Comparison of ENCODE assay signal across 13 mouse cellular contexts in genomic region chr10:40497301-40498041, GRCm38 (mm10).
DNase-seq lines count a peak whose midpoint lies in the region; ATAC-seq and TF ChIP-seq lines count a peak whose summit lies in the region.
"Had no signal": no experiment of that assay in that cellular context is flagged by ENCODE, and none has a peak within 500 bp of the region (broad histone marks: within the 10 kb centered on the region; RNA-seq: fewer than 3 reads in every experiment).

No protein-coding gene starts in this region.

- TF ChIP-seq EP300 in lung, postnatal 0 days (IDR thresholded peaks at IDR 0.05), result peak; percentile 13; the same call in 1 of the 2 replicates

- H3K36me3 ChIP-seq in lung, postnatal 0 days (ENCODE audit: insufficient read depth, low read length), result no peaks in the 10 kb centered on the region
- H3K36me3 ChIP-seq in limb, embryonic 12.5 days, result no peaks in the 10 kb centered on the region
- H3K36me3 ChIP-seq: heart, embryonic 12.5 days had no signal

- H3K27ac ChIP-seq in cerebellum, adult 2 months (ENCODE audit: insufficient read depth, low read length), result peak overlapping the region; percentile 59; the same call in 1 of the 2 replicates
- H3K27ac ChIP-seq in lung, postnatal 0 days (ENCODE audit: low read length), result 0 out of 2 replicates have a peak overlapping the region, but pooled peaks have one; percentile 20
- H3K27ac ChIP-seq in limb, embryonic 12.5 days, result peak overlapping the region; percentile 62; the same call in 1 of the 2 replicates

- H3K9me3 ChIP-seq in lung, postnatal 0 days (ENCODE audit: low read length), result no peaks in the 10 kb centered on the region
- no peaks in the 10 kb centered on the region for H3K9me3 ChIP-seq in limb, embryonic 12.5 days
- H3K9me3 ChIP-seq: heart, embryonic 12.5 days had no signal

- H3K27me3 ChIP-seq in cerebellum, adult 2 months (ENCODE audit: control insufficient read depth, insufficient read depth, low read length), result no peaks in the 10 kb centered on the region
- H3K27me3 ChIP-seq in lung, postnatal 0 days (replicated peaks; ENCODE audit: insufficient read depth, low read length), result no peaks in the 10 kb centered on the region
- H3K27me3 ChIP-seq in limb, embryonic 12.5 days, result no peaks in the 10 kb centered on the region
- H3K27me3 ChIP-seq: heart, embryonic 12.5 days had no signal

- 35% methylated on average over 9 of the region's 9 CpGs for WGBS in cerebellum, adult 2 months
- 26% methylated on average over 9 of the region's 9 CpGs for WGBS in lung, postnatal 0 days
- 53% methylated on average over 9 of the region's 9 CpGs for WGBS in limb, embryonic 12.5 days

- TF ChIP-seq POLR2A in cerebellum, adult 2 months (IDR thresholded peaks at IDR 0.05; ENCODE audit: borderline replicate concordance, insufficient read depth, low read length), result no peak

- no peak overlapping the region for H3K4me3 ChIP-seq in cerebellum, adult 2 months (replicated peaks; ENCODE audit: insufficient read depth, low read depth, low read length)
- no peak overlapping the region for H3K4me3 ChIP-seq in lung, postnatal 0 days (ENCODE audit: low read depth, low read length)
- no peak overlapping the region for H3K4me3 ChIP-seq in limb, embryonic 12.5 days (replicated peaks)
- H3K4me3 ChIP-seq: heart, embryonic 12.5 days had no signal

- H3K9ac ChIP-seq in lung, postnatal 0 days (replicated peaks; ENCODE audit: low read depth), result no peak overlapping the region
- H3K9ac ChIP-seq in limb, embryonic 12.5 days (replicated peaks), result no peak overlapping the region
- H3K9ac ChIP-seq: heart, embryonic 12.5 days had no signal

- no peak overlapping the region for H3K4me2 ChIP-seq in lung, postnatal 0 days (replicated peaks; ENCODE audit: low read depth, low read length)
- no peak overlapping the region for H3K4me2 ChIP-seq in limb, embryonic 12.5 days
- H3K4me2 ChIP-seq: heart, embryonic 12.5 days had no signal

- no peaks in the 10 kb centered on the region for H3K4me1 ChIP-seq in cerebellum, adult 2 months (ENCODE audit: control insufficient read depth, insufficient read depth, low read length)
- H3K4me1 ChIP-seq in lung, postnatal 0 days (ENCODE audit: insufficient read depth, low read depth, low read length), result 0 out of 2 replicates have a peak, but pooled peaks cover 5% of the 10 kb centered on the region
- peaks cover 20% of the 10 kb centered on the region for H3K4me1 ChIP-seq in limb, embryonic 12.5 days (replicated peaks)

- no peak for DNase-seq in cerebellum, adult 2 months
- DNase-seq in cerebellum, postnatal 36 days, result no peak
- DNase-seq in lung, postnatal 0 days (ENCODE audit: low spot score), result peak; percentile 34
- no peak for DNase-seq in lung, postnatal 4 days
- peak; percentile 47 to 58 for DNase-seq in thymus, postnatal 36 days
- no peak for DNase-seq in cerebellum, adult 18-20 months
- no peak for DNase-seq in frontal cortex, postnatal 25 days (ENCODE audit: low spot score in 2 of 2)
- DNase-seq: adrenal gland, adult 2 months; cerebellum, adult 8-10 months; kidney, postnatal 25 days; lung, postnatal 14 days had no signal

- ATAC-seq in lung, postnatal 0 days, result peak; percentile 32
- ATAC-seq in limb, embryonic 12.5 days (ENCODE audit: insufficient number of reproducible peaks, insufficient read depth, low FRiP score, low TSS enrichment, low read depth), result no peak

- no peak for TF ChIP-seq CTCF in cerebellum, adult 2 months (IDR thresholded peaks at IDR 0.05; ENCODE audit: borderline replicate concordance, insufficient read depth, low read depth, low read length)
- TF ChIP-seq CTCF in lung, postnatal 0 days (IDR thresholded peaks at IDR 0.05), result no peak

Comparison
In these comparisons a context has a peak if more than half of its experiments do, and no peak if none do; other contexts are left out.
1. DNase-seq: peak in lung, postnatal 0 days (single experiment) and thymus, postnatal 36 days (2 of 2); none in cerebellum, adult 2 months (0 of 2), cerebellum, postnatal 36 days (0 of 2), lung, postnatal 4 days (0 of 2), cerebellum, adult 18-20 months (0 of 2) and frontal cortex, postnatal 25 days (0 of 2).
2. Peak in every context shown above with its lines, with median percentiles within 50 percentile points of each other: H3K27ac ChIP-seq.